Mouse (Mus musculus): ENCODE results near the gene Actn1. TPM values are rescaled to one million over a fixed set of nuclear protein-coding genes. Genes with fewer than 3 reads are reported as not detected.
A peak's percentile ranks its signal among the peaks of the same experiment; 100 is the strongest.

The Actn1 gene
- polyA plus RNA-seq, 1 experiment = 0.54 TPM

- TF ChIP-seq TAL1 (IDR thresholded peaks at IDR 0.05; ENCODE audit: low read length) (no peak), GATA1 (IDR thresholded peaks at IDR 0.05; ENCODE audit: low read length) (no peak)
- H3K36me3 ChIP-seq (ENCODE audit: control insufficient read depth) = no peaks in the 10 kb centered on the region
- H3K4me3 ChIP-seq (replicated peaks) = no peak overlapping the region
- H3K9me3 ChIP-seq (ENCODE audit: control insufficient read depth, low read length) = no peaks in the 10 kb centered on the region
- no peaks in the 10 kb centered on the region for H3K27me3 ChIP-seq (ENCODE audit: control insufficient read depth)
- peaks cover 18% of the 10 kb centered on the region for H3K4me1 ChIP-seq (ENCODE audit: control insufficient read depth)
Observed at GRCm38 (mm10) chr12:80144846-80145245, 115.3 kb downstream of the Actn1 start.

- no peaks in the 10 kb centered on the region for H3K36me3 ChIP-seq (ENCODE audit: control insufficient read depth)
- H3K27me3 ChIP-seq (ENCODE audit: control insufficient read depth) = no peaks in the 10 kb centered on the region
- no peaks in the 10 kb centered on the region for H3K9me3 ChIP-seq (ENCODE audit: control insufficient read depth, low read length)
- no peak overlapping the region for H3K4me3 ChIP-seq (replicated peaks)
- TF ChIP-seq GATA1 (IDR thresholded peaks at IDR 0.05; ENCODE audit: low read length) = no peak
- no peak for TF ChIP-seq TAL1 (IDR thresholded peaks at IDR 0.05; ENCODE audit: low read length)
- peaks cover 14% of the 10 kb centered on the region for H3K4me1 ChIP-seq (ENCODE audit: control insufficient read depth)
Observed at GRCm38 (mm10) chr12:80141470-80141869, 118.7 kb downstream of the Actn1 start.

- H3K4me3 ChIP-seq (replicated peaks) = no peak overlapping the region
- no peaks in the 10 kb centered on the region for H3K36me3 ChIP-seq (ENCODE audit: control insufficient read depth)
- H3K27me3 ChIP-seq (ENCODE audit: control insufficient read depth) = no peaks in the 10 kb centered on the region
- TF ChIP-seq GATA1 (IDR thresholded peaks at IDR 0.05; ENCODE audit: low read length) (no peak), TAL1 (IDR thresholded peaks at IDR 0.05; ENCODE audit: low read length) (no peak)
- no peaks in the 10 kb centered on the region for H3K9me3 ChIP-seq (ENCODE audit: control insufficient read depth, low read length)
- peaks cover 13% of the 10 kb centered on the region for H3K4me1 ChIP-seq (ENCODE audit: control insufficient read depth)
Observed at GRCm38 (mm10) chr12:80141011-80141410, 119.2 kb downstream of the Actn1 start.

DNA sequence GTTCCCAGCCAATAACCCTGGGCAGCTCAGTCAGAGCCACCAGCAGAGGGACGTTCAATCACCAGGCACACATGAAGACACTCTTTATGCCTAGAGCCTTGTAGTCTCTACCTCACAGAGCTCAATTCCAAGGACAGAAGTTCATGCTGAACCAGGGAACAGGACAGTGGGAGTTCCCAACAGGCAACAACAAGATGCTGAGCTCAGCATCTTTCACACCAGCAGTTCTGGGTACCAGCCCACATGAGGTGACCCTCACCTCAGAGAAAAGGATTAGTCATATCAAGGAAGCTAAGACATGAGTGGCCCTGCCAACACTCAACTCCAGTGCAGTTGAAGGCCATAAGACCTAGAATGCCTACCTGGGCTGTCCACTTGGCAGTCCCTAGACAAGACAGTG, 122.4 kb downstream of the Actn1 start:
- peaks cover 16% of the 10 kb centered on the region for H3K4me1 ChIP-seq (ENCODE audit: control insufficient read depth)
- no peak overlapping the region for H3K4me3 ChIP-seq (replicated peaks)
- no peaks in the 10 kb centered on the region for H3K36me3 ChIP-seq (ENCODE audit: control insufficient read depth)
- no peak for TF ChIP-seq TAL1 (IDR thresholded peaks at IDR 0.05; ENCODE audit: low read length)
- no peak for TF ChIP-seq GATA1 (IDR thresholded peaks at IDR 0.05; ENCODE audit: low read length)
- H3K9me3 ChIP-seq (ENCODE audit: control insufficient read depth, low read length) = no peaks in the 10 kb centered on the region
- no peaks in the 10 kb centered on the region for H3K27me3 ChIP-seq (ENCODE audit: control insufficient read depth)

- Histone ChIP-seq H3K27me3 (ENCODE audit: control insufficient read depth) (no peaks in the 10 kb centered on the region), H3K4me3 (replicated peaks) (no peak overlapping the region), H3K4me1 (ENCODE audit: control insufficient read depth) (peaks cover 21% of the 10 kb centered on the region), H3K36me3 (ENCODE audit: control insufficient read depth) (no peaks in the 10 kb centered on the region), H3K9me3 (ENCODE audit: control insufficient read depth, low read length) (no peaks in the 10 kb centered on the region)
- no peak for TF ChIP-seq GATA1 (IDR thresholded peaks at IDR 0.05; ENCODE audit: low read length)
- TF ChIP-seq TAL1 (IDR thresholded peaks at IDR 0.05; ENCODE audit: low read length) = no peak
Observed at GRCm38 (mm10) chr12:80137246-80137645, 122.9 kb downstream of the Actn1 start.

GRCm38 (mm10) chr12:80136264-80136930, 123.8 kb downstream of the Actn1 start:
- Histone ChIP-seq H3K27me3 (ENCODE audit: control insufficient read depth) (no peaks in the 10 kb centered on the region), H3K4me1 (ENCODE audit: control insufficient read depth) (peaks cover 30% of the 10 kb centered on the region), H3K9me3 (ENCODE audit: control insufficient read depth, low read length) (no peaks in the 10 kb centered on the region), H3K4me3 (replicated peaks) (no peak overlapping the region), H3K36me3 (ENCODE audit: control insufficient read depth) (no peaks in the 10 kb centered on the region)
- TF ChIP-seq TAL1 (IDR thresholded peaks at IDR 0.05; ENCODE audit: low read length) (no peak), GATA1 (IDR thresholded peaks at IDR 0.05; ENCODE audit: low read length) (no peak)

DNA sequence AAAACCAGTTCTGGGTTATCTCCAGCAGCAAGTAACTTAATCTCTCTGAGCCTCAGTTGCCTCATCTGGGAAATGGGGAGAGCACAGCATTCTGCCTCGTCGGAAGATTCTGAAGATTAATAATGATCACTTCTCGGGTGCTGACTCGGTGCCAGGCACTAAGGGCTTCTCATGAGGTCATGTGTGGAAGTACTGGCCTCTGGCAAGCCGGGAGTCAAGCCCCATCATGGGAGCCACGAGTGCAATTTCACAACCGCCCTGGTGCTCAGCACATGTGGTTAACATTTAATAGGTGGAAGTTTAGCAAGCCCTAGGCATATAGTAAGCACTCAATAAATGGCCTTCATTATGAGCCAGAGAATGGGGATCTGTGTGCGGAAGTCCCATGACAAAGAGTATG, 125.0 kb downstream of the Actn1 start:
- H3K27me3 ChIP-seq (ENCODE audit: control insufficient read depth) = no peaks in the 10 kb centered on the region
- TF ChIP-seq GATA1 (IDR thresholded peaks at IDR 0.05; ENCODE audit: low read length) (no peak), TAL1 (IDR thresholded peaks at IDR 0.05; ENCODE audit: low read length) (no peak)
- H3K36me3 ChIP-seq (ENCODE audit: control insufficient read depth) = no peaks in the 10 kb centered on the region
- H3K4me1 ChIP-seq (ENCODE audit: control insufficient read depth) = peaks cover 31% of the 10 kb centered on the region
- H3K9me3 ChIP-seq (ENCODE audit: control insufficient read depth, low read length) = no peaks in the 10 kb centered on the region
- H3K4me3 ChIP-seq (replicated peaks) = no peak overlapping the region

DNA sequence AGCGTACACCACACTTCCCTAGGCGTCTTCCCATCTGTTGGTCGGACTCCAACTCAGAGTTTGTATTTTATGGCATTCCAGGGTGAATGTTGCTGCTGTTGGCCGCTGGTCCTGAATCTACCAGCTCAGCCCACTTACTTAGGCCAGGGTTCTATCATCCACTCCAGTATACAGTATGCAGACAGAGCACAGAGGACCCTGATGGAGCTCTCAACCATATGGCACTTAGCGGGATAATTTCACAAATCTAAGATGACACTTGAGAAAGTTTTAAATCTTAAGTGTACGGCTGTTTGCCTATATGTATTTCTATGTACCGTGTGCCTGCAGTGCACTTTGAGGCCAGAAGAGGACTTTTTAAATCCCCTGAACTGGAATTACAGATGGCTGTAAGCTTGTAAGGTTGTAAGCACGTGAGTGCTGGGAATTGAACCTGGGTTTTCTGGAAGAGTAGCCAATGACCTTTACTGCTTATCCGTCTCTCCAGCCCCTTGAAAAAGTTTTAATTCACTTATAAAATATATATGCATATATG, 127.1 kb downstream of the Actn1 start:
- H3K27me3 ChIP-seq (ENCODE audit: control insufficient read depth) = no peaks in the 10 kb centered on the region
- no peaks in the 10 kb centered on the region for H3K9me3 ChIP-seq (ENCODE audit: control insufficient read depth, low read length)
- TF ChIP-seq TAL1 (IDR thresholded peaks at IDR 0.05; ENCODE audit: low read length) = no peak
- no peak for TF ChIP-seq GATA1 (IDR thresholded peaks at IDR 0.05; ENCODE audit: low read length)
- peak overlapping the region; percentile 82 for H3K4me3 ChIP-seq (replicated peaks)
- H3K4me1 ChIP-seq (ENCODE audit: control insufficient read depth) = peaks cover 32% of the 10 kb centered on the region
- H3K36me3 ChIP-seq (ENCODE audit: control insufficient read depth) = no peaks in the 10 kb centered on the region

DNA sequence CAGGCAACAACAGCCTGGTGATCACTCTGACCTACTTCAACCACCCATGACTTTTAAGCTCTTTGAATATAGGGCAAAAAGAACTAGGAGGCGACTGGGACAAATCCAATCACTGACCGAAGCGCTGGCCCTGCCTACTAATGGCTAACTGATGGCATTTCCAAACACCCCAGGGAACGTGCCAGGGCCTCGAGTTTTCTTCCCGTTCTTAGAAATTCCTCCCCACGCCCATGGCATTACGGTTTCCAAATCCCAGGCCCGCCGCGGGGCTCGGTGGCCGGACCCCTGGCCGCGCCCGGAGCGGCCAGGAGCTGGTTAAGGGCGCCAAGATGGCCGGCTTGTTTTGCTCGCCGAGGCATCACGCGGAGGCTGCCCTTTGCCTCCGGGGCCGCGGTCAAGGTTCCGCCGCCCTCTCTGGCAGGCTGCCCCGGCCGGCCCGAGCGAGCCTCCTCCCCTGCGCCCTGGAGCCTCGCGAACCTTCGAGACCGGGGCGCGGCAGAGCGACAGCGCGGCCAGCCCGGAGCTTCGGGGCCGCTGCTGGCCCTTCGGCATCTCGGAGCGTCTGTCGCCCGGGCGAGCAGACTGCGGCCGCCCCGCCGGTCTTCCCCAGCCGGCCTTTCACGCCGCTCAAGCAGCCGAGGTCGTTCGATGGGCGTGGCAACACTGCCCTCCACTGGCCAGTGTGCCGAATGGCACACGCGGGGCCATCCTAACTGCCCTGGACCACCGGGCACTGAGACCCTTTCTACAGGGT, 127.7 kb downstream of the Actn1 start:
- no peaks in the 10 kb centered on the region for H3K27me3 ChIP-seq (ENCODE audit: control insufficient read depth)
- H3K9me3 ChIP-seq (ENCODE audit: control insufficient read depth, low read length) = no peaks in the 10 kb centered on the region
- H3K36me3 ChIP-seq (ENCODE audit: control insufficient read depth) = peaks cover 2% of the 10 kb centered on the region
- H3K4me1 ChIP-seq (ENCODE audit: control insufficient read depth) = peaks cover 36% of the 10 kb centered on the region
- no peak for TF ChIP-seq TAL1 (IDR thresholded peaks at IDR 0.05; ENCODE audit: low read length)
- no peak for TF ChIP-seq GATA1 (IDR thresholded peaks at IDR 0.05; ENCODE audit: low read length)
- peak overlapping the region; percentile 82 for H3K4me3 ChIP-seq (replicated peaks)

Measured in erythroblast, embryonic 14.5 days (primary cell).